Mouse (Mus musculus) activated CD4-positive, CD25-positive, alpha-beta regulatory T cell (primary cell): ENCODE results near the gene Asb7. TPM values are rescaled to one million over a fixed set of nuclear protein-coding genes. Genes with fewer than 3 reads are reported as not detected.

Experiments
- polyA plus RNA-seq, 2 experiments: library from polyadenylated mRNA; unstranded; fragments of 100-300 nt; shearing (Covaris generic); gene quantifications; one replicate each; pipeline ENCODE4 v1.2.1; 2017

The Asb7 gene
- 1 to 10 TPM; 6.5 to 8.9 TPM for polyA plus RNA-seq

DNA sequence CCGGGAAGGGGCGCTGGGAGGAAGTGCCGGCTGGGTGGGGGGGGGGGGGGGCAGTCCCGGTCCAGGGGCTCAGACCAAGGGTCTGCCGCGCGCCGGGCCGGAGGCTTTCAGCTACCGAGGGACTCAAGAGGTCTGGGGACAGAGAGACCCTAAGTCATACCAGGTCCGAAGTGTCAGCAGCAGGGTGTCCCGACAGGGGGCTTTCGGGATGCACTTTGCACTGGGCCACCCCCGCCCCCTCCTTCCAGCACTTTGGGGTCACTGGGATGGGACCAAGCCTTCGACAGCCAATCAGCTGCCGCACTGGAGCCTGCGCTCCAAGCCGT lies at the start of gene Asb7:
Gene Asb7 (minus strand): TSS at position 303 of the 326 bp plus-strand sequence.

DNA sequence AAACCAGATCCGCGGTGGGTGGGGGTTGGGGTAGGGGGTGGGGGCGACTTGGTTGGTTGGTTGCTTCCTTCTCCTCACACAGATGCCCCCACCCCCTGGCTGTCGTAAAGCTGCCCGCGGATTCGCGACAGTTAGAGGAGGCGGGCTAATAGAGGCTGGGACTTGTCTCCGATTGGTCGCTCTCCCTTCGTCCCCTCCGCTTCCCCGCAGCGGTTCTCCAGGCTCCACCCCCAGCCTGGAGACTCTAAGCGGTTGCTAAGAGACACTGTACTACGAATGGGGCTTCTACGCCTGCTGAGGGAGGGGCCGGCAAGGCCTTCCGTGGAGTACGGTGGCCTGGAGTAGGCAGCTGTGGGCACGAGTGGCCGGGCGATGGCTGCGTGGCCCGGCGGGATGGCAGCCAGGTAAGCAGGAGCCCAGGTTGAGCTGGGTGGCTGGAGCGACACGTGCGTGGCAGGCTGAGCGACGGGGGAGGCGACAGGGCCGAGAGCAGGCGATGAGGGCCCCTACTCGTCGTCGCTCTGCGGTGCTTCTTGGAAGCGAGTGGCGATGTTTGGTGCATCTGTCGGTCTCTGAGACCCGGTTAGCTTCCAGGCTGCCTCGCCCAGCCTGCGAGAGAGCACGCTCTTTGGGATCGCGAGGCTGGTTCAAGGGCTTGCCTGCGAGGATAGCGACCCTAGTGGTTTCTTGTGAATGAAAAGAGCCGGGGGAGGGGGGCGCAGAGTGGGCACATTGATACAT lies 394 bp upstream of the Asb7 start, which contains the start of gene Lins1:
Gene Lins1 (plus strand): TSS at position 270 of the 741 bp plus-strand sequence.

Other genes starting within 250 kb of the Asb7 start
- 10 to 100 TPM in 1 of 2 experiments, 1 to 10 TPM in 1; 8.6 to 10.7 TPM for gene Lins1, start 293 bp upstream of the Asb7 start, polyA plus RNA-seq
- gene Cers3, start 53.9 kb upstream of the Asb7 start, polyA plus RNA-seq = not detected
- gene Adamts17, start 150.1 kb upstream of the Asb7 start, polyA plus RNA-seq = under 1 TPM in 1 of 2 experiments, not detected in 1; 0.80 TPM